Mouse (Mus musculus) heart, embryonic 11.5 days (tissue): ENCODE results near the gene Mansc1. TPM values are rescaled to one million over a fixed set of nuclear protein-coding genes. Genes with fewer than 3 reads are reported as not detected.
"Not testable (repeated sequence)": the region's sequence is repeated elsewhere in the genome, so short reads cannot be mapped to it uniquely, and the experiment has no call there.

ENCODE experiments used
- ATAC-seq: fragments of 200-750 bp; cut with Nextera tagmentation; replicated peaks from 2 replicates; pipeline ENCODE4 v1.8.0; 2017; ENCODE audit warnings: moderate library complexity; ENCODE audit not compliant: insufficient number of reproducible peaks, low FRiP score, low TSS enrichment
- H3K27ac ChIP-seq: fragments of 300-500 bp; sonication (generic); 2 replicates; pipeline ENCODE4 v1.5.1; 2014; ENCODE audit warnings: mild to moderate bottlenecking, low read depth, low read length
- H3K27me3 ChIP-seq: fragments of 300-500 bp; sonication (generic); 2 replicates; pipeline ENCODE4 v1.6.1; 2014; ENCODE audit warnings: mild to moderate bottlenecking, low read length, mixed read lengths; ENCODE audit not compliant: control insufficient read depth, insufficient read depth
- H3K36me3 ChIP-seq: fragments of 300-500 bp; sonication (generic); 2 replicates; pipeline ENCODE4 v1.6.1; 2014; ENCODE audit warnings: mild to moderate bottlenecking, low read length, moderate library complexity, mixed read lengths; ENCODE audit not compliant: control insufficient read depth, insufficient read depth
- H3K4me1 ChIP-seq: fragments of 300-500 bp; sonication (generic); 2 replicates; pipeline ENCODE4 v1.6.1; 2014; ENCODE audit warnings: low read length; ENCODE audit not compliant: control insufficient read depth, insufficient read depth
- H3K4me2 ChIP-seq: fragments of 300-500 bp; sonication (generic); 2 replicates; pipeline ENCODE4 v1.6.1; 2014; ENCODE audit warnings: mild to moderate bottlenecking, moderate library complexity
- H3K4me3 ChIP-seq: fragments of 300-500 bp; sonication (generic); 2 replicates; pipeline ENCODE4 v1.5.1; 2014; ENCODE audit warnings: low read depth, low read length
- H3K9ac ChIP-seq: fragments of 300-500 bp; sonication (generic); 2 replicates; pipeline ENCODE4 v1.6.1; 2014; ENCODE audit warnings: mild to moderate bottlenecking, low read depth, low read length, moderate library complexity
- H3K9me3 ChIP-seq: fragments of 300-500 bp; sonication (generic); replicated peaks from 2 replicates; pipeline ENCODE4 v1.6.1; 2016; ENCODE audit warnings: low read length; ENCODE audit not compliant: control insufficient read depth
- WGBS: fragments of 180-500 bp; shearing (Covaris S2); extraction: QIAGEN DNeasy Blood & Tissue Kit; methylation state at CpG from one replicate; pipeline ENCODE4 v1.1.7; 2014; ENCODE audit not compliant: insufficient replicate concordance; 5-methylcytosine and 5-hydroxymethylcytosine counted together
- polyA plus RNA-seq: library from polyadenylated mRNA; unstranded; fragments of >200 nt; fragmentation: Nextera tagmentation; extraction: Ambion mirVana; gene quantifications from 2 replicates; pipeline ENCODE4 v1.2.1, GENCODE M21; 2014

The Mansc1 gene
- polyA plus RNA-seq = 7.2 and 7.3 TPM in 2 replicates

DNA sequence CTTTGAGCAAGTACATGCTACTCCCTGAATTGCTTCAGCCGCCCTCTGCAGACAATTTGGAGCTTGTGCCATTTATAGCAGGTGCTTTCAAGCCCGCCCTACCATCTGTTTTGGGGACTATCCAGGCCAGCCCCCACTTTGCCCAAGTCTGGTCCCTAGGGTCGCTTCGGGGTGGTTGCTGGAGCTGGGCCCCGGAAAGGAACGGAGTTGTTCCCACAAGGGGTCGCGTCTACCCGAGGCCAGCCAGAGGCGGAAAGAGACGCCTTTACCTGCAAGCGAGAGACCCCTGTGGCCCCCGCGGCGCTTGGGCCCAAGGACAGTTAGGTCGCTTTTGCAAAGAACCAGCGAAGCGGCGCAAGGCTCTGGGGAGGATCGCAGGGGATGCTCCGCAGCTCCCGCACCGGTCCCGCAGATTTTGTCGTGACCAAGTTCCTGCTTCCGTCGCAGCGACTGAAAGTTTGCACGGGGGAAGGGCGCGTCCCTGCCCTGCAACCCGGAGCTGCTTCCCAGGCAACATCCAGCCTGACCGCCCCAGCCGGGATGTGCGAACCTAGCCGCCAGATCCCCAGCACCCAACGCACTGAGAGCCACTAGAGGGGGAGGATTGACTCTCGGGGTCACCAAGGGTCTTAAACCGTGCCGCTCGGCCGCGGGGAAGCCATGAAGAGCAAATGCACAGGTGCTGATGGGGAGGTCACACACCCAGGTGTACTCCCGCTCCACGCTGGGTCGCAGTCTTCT is at the start of gene Mansc1:
Mansc1 (minus strand) TSS at position 542 of the 741 bp plus-strand sequence.
- Histone ChIP-seq H3K4me1 (0 out of 2 replicates have a peak, but pooled peaks cover 5% of the 10 kb centered on the region), H3K36me3 (no peaks in the 10 kb centered on the region), H3K4me2 (peak within 1 kb of the TSS; percentile 91), H3K27me3 (no peaks in the 10 kb centered on the region), H3K9ac (peak within 1 kb of the TSS; percentile 77), H3K4me3 (peak within 1 kb of the TSS; percentile 70), H3K9me3 (no peaks in the 10 kb centered on the region), H3K27ac (0 out of 2 replicates have a peak within 1 kb of the TSS, but pooled peaks have one; percentile 2)
- WGBS = 2% methylated on average over 46 of the region's 46 CpGs
- peak; percentile 52 for ATAC-seq

DNA sequence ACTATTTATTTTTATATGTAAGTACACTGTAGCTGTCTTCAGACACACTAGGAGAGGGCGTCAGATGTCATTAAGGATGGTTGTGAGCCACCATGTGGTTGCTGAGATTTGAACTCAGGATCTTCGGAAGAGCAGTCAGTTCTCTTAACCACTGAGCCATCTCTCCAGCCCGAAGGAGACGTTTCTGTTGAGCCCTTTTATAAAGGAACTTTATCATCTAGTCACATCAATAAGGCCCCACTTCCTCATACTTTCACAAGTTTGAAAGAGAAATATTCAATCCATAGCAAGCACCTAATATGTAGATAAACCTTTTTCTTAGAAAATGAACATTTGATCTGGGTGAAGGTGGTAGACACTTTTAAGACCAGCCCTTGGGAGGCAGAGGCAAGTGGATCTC is 47.0 kb upstream of the Mansc1 start:
- not testable (repeated sequence) for H3K4me3 ChIP-seq, H3K27me3 ChIP-seq, H3K4me1 ChIP-seq, H3K9ac ChIP-seq, H3K9me3 ChIP-seq, ATAC-seq, H3K4me2 ChIP-seq, H3K36me3 ChIP-seq, H3K27ac ChIP-seq
- 82% methylated on average over 4 of the region's 4 CpGs for WGBS

DNA sequence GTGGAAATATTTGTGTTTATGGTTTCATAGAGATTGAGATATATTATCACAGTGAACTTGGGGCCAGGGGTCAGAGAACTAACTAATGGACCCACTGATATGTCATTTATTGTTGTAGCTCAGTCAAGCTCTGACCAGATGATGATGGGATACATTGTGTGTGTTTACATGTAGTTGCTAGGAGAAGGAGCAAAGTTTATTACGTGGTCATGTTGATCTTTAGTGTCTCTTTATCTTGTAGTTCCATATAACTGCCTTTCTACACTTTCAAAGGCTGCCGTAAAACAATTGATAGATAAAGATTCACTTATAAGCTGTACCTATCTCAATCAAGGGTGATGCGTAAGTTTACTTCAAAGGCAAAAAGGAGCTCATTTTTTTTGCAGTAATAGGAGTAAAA is 45.7 kb upstream of the Mansc1 start:
- Histone ChIP-seq H3K9me3 (no peaks in the 10 kb centered on the region), H3K4me3 (no peak overlapping the region), H3K9ac (no peak overlapping the region), H3K36me3 (no peaks in the 10 kb centered on the region), H3K4me2 (no peak overlapping the region), H3K27me3 (no peaks in the 10 kb centered on the region), H3K4me1 (no peaks in the 10 kb centered on the region), H3K27ac (no peak overlapping the region)
- ATAC-seq = no peak
- WGBS = 67% methylated on average over 3 of the region's 3 CpGs

DNA sequence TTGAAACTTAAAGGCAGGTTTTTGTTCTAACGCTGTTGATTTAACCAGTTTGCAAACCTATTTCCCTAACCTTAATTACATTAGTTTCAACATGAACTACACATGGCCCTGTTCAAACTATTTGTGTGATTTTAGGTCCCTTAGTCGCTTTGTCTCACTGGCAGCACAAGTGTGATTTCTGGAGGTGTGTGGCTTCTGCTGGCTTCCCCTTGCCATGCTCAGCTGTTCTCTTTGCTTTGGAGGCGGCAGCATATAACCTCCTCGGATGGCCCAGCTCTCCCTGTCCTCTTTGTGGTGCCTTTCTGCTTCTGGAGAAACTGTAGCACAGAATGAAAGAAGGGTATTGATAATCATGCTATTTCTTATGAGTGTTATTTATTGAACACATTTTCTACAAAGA is 45.2 kb upstream of the Mansc1 start:
- ATAC-seq = no peak
- Histone ChIP-seq H3K9ac (no peak overlapping the region), H3K36me3 (no peaks in the 10 kb centered on the region), H3K9me3 (no peaks in the 10 kb centered on the region), H3K4me2 (no peak overlapping the region), H3K27me3 (no peaks in the 10 kb centered on the region), H3K4me3 (no peak overlapping the region), H3K27ac (no peak overlapping the region), H3K4me1 (no peaks in the 10 kb centered on the region; the same call in 1 of the 2 replicates)
- WGBS = 79% methylated on average over 4 of the region's 4 CpGs

DNA sequence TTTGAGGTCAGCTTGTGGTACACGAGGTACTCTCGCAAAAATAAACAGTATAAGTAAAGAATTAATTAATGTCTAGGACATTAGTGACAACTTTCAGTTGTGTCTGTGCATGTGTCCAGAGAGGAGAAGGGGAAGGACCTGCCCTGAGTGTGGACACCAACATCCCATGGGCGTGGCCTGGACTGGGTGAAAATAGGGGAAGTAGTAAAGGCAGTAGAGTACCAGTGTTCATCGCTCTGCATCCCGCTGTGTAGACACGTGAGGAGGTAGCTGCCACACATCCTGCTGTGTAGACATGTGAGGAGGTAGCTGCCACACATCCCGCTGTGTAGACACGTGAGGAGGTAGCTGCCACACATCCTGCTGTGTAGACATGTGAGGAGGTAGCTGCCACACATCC is 41.4 kb upstream of the Mansc1 start:
- ATAC-seq = not testable (repeated sequence)

DNA sequence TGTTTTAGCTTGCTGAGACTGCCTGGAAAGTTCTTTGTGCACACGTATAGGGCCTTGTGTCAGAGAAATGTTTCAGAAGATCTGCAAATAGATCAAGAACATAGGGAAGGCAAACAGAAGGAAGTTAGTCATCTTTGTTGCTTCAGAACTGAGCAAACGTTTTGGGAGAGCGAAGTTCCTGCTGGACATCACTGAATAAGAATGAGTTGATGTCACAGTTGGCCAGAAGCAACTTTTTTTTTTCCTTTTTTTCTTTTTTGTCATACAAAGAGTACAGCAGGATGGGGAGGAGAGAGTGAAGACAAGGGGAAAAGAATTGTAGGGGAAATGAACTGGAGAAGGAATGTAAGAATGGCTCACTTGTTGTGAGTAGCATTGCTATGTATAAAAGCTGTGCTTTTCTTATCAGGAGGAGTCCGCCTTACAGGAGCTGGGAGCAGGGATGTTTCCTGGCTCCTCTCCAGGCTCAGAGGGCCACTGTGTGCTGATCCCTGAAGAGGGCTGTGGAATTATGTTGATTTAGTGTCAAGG is 38.7 kb upstream of the Mansc1 start:
- peak overlapping the region; percentile 18; the same call in 1 of the 2 replicates for H3K4me2 ChIP-seq
- peak; percentile 81 for ATAC-seq
- no peaks in the 10 kb centered on the region for H3K27me3 ChIP-seq
- peak overlapping the region; percentile 69 for H3K27ac ChIP-seq
- 39% methylated on average over 4 of the region's 4 CpGs for WGBS
- no peaks in the 10 kb centered on the region for H3K9me3 ChIP-seq
- no peak overlapping the region for H3K9ac ChIP-seq
- H3K4me1 ChIP-seq = peaks cover 22% of the 10 kb centered on the region
- H3K36me3 ChIP-seq = no peaks in the 10 kb centered on the region
- no peak overlapping the region for H3K4me3 ChIP-seq

More for the DNA sequence above, 41.4 kb upstream of the Mansc1 start:
- not testable (repeated sequence) for H3K9ac ChIP-seq, H3K27me3 ChIP-seq, H3K36me3 ChIP-seq, H3K4me2 ChIP-seq, H3K27ac ChIP-seq, H3K9me3 ChIP-seq, H3K4me3 ChIP-seq
- peaks cover 19% of the 10 kb centered on the region for H3K4me1 ChIP-seq
- WGBS = 86% methylated on average over 8 of the region's 8 CpGs

DNA sequence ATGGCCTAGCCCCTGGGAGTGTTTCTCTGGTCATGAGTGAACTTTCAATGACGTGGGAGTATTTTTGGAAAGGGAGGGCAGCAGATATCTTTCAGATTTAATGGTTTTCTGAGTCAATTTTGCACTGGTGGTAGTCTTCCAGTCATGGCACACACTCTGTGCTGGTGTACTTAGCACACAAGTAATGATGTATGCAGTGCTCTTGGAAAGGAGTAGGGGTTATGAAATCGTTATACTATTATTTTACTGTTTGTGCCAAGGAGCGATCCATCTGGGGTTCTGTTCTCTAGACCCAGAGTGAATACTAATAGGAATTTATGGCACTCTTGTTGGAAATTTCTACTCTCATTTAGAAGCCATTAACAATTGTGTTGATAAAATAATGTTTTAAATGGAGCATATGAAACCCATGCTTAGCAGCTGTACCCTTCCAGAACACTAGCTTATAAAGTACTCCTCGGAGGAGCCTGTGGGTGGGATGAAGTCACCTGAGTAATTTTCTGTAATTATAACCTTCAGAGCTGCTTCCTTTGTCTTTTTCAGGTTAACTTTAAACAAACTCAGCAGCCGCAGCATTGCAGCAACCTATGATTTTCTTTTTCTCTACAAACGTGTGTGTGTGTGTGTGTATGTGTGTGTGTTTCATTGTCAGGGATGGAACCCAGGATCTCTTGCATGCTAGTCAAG is 37.0 kb upstream of the Mansc1 start:
- 75% methylated on average over 6 of the region's 6 CpGs for WGBS
- no peak for ATAC-seq
- Histone ChIP-seq H3K27ac (no peak overlapping the region), H3K27me3 (no peaks in the 10 kb centered on the region), H3K4me1 (peaks cover 22% of the 10 kb centered on the region), H3K4me3 (no peak overlapping the region), H3K9ac (no peak overlapping the region), H3K9me3 (no peaks in the 10 kb centered on the region), H3K36me3 (no peaks in the 10 kb centered on the region), H3K4me2 (no peak overlapping the region)

DNA sequence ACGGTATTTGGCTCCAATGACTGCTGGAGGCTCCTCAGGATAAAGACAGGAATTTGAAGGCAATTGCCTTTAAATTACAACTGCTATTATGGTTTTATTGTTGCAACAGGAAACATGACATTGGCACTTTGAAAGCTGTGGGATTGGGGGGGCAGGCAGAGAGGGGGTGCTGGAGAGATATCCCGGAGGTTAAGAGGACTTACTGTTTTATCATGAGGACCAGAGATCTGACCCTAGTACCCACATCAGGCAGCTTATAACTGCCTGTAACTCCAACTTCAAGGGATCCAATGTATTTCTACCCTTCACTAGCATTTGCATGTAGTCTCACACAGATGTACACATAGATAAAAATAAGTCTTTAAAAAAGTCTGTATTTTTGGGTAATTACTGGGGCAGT is 36.2 kb upstream of the Mansc1 start:
- Histone ChIP-seq H3K27ac (no peak overlapping the region), H3K36me3 (no peaks in the 10 kb centered on the region), H3K4me3 (no peak overlapping the region), H3K27me3 (no peaks in the 10 kb centered on the region), H3K9ac (no peak overlapping the region), H3K4me1 (peaks cover 22% of the 10 kb centered on the region), H3K4me2 (no peak overlapping the region), H3K9me3 (no peaks in the 10 kb centered on the region)
- ATAC-seq = no peak
- WGBS = 80% methylated on average over 2 of the region's 2 CpGs
